Mouse (Mus musculus) hindbrain, embryonic 13.5 days (tissue): ENCODE results near the gene Myo10. TPM values are rescaled to one million over a fixed set of nuclear protein-coding genes. Genes with fewer than 3 reads are reported as not detected.
A peak's percentile ranks its signal among the peaks of the same experiment; 100 is the strongest.

Experiments used
- ATAC-seq: fragments of 200-750 bp; cut with Nextera tagmentation; 2 replicates; pipeline ENCODE4 v1.8.0; 2017; ENCODE audit warnings: moderate TSS enrichment; ENCODE audit not compliant: low FRiP score
- H3K27ac ChIP-seq: fragments of 300-500 bp; sonication (generic); 2 replicates; pipeline ENCODE4 v1.5.1; 2015; ENCODE audit warnings: inconsistent platforms, mild to moderate bottlenecking, moderate library complexity
- H3K27me3 ChIP-seq: fragments of 300-500 bp; sonication (generic); 2 replicates; pipeline ENCODE4 v1.6.1; 2015; ENCODE audit warnings: mild to moderate bottlenecking, inconsistent platforms
- H3K36me3 ChIP-seq: fragments of 300-500 bp; sonication (generic); 2 replicates; pipeline ENCODE4 v1.6.1; 2015; ENCODE audit warnings: mild to moderate bottlenecking, inconsistent platforms
- H3K4me1 ChIP-seq: fragments of 300-500 bp; sonication (generic); replicated peaks from 2 replicates; pipeline ENCODE4 v1.6.1; 2015; ENCODE audit warnings: inconsistent platforms
- H3K4me2 ChIP-seq: fragments of 300-500 bp; sonication (generic); 2 replicates; pipeline ENCODE4 v1.6.1; 2015; ENCODE audit warnings: inconsistent platforms, mild to moderate bottlenecking, moderate library complexity
- H3K4me3 ChIP-seq: fragments of 300-500 bp; sonication (generic); 2 replicates; pipeline ENCODE4 v1.5.1; 2015; ENCODE audit warnings: mild to moderate bottlenecking, inconsistent platforms
- H3K9ac ChIP-seq: fragments of 300-500 bp; sonication (generic); 2 replicates; pipeline ENCODE4 v1.6.1; 2015; ENCODE audit warnings: mild to moderate bottlenecking, inconsistent platforms
- H3K9me3 ChIP-seq: fragments of 300-500 bp; sonication (generic); 2 replicates; pipeline ENCODE4 v1.6.1; 2016; ENCODE audit warnings: inconsistent platforms
- WGBS: fragments of 180-500 bp; shearing (Covaris S2); methylation state at CpG from one replicate; pipeline ENCODE4 v1.1.7; 2015; 5-methylcytosine and 5-hydroxymethylcytosine counted together
- polyA plus RNA-seq: library from polyadenylated mRNA; unstranded; fragments of >200 nt; fragmentation: Nextera tagmentation; extraction: Ambion mirVana; gene quantifications from 2 replicates; pipeline ENCODE4 v1.2.1, GENCODE M21; 2015

The Myo10 gene
- polyA plus RNA-seq, 1 experiment from 2014 or later, result 26.6 TPM

GRCm38 (mm10) chr15:25788565-25788964 lies 166.2 kb downstream of the Myo10 start:
- no peak for ATAC-seq
- Histone ChIP-seq H3K27ac (peak overlapping the region; percentile 19; the same call in 1 of the 2 replicates), H3K4me1 (peaks cover 18% of the 10 kb centered on the region), H3K4me3 (no peak overlapping the region), H3K9ac (no peak overlapping the region), H3K4me2 (no peak overlapping the region), H3K27me3 (no peaks in the 10 kb centered on the region), H3K9me3 (no peaks in the 10 kb centered on the region), H3K36me3 (peaks cover 24% of the 10 kb centered on the region)
- WGBS, result 87% methylated on average over 7 of the region's 7 CpGs

GRCm38 (mm10) chr15:25789241-25789640 lies 166.9 kb downstream of the Myo10 start:
- H3K36me3 ChIP-seq, result peaks cover 26% of the 10 kb centered on the region
- H3K27ac ChIP-seq, result peak overlapping the region; percentile 19; the same call in 1 of the 2 replicates

GRCm38 (mm10) chr15:25791660-25792353 lies 169.5 kb downstream of the Myo10 start:
- 0 out of 2 replicates have a peak overlapping the region, but pooled peaks have one; percentile 12 for H3K27ac ChIP-seq
- H3K9ac ChIP-seq, result no peak overlapping the region
- peaks cover 18% of the 10 kb centered on the region for H3K4me1 ChIP-seq
- peak; percentile 25 for ATAC-seq
- H3K27me3 ChIP-seq, result no peaks in the 10 kb centered on the region
- no peaks in the 10 kb centered on the region for H3K9me3 ChIP-seq
- 75% methylated on average over 8 of the region's 8 CpGs for WGBS
- H3K36me3 ChIP-seq, result peaks cover 20% of the 10 kb centered on the region
- H3K4me3 ChIP-seq, result no peak overlapping the region
- no peak overlapping the region for H3K4me2 ChIP-seq

More at GRCm38 (mm10) chr15:25789241-25789640, 166.9 kb downstream of the Myo10 start:
- ATAC-seq, result no peak
- no peaks in the 10 kb centered on the region for H3K27me3 ChIP-seq
- no peak overlapping the region for H3K4me3 ChIP-seq
- no peak overlapping the region for H3K9ac ChIP-seq
- WGBS, result 80% methylated on average over 10 of the region's 10 CpGs
- H3K4me2 ChIP-seq, result no peak overlapping the region
- peaks cover 18% of the 10 kb centered on the region for H3K4me1 ChIP-seq
- H3K9me3 ChIP-seq, result no peaks in the 10 kb centered on the region

- Histone ChIP-seq H3K27me3 (no peaks in the 10 kb centered on the region), H3K4me1 (peaks cover 15% of the 10 kb centered on the region; the same call in 1 of the 2 replicates), H3K36me3 (peaks cover 29% of the 10 kb centered on the region), H3K9me3 (no peaks in the 10 kb centered on the region), H3K27ac (0 out of 2 replicates have a peak overlapping the region, but pooled peaks have one; percentile 1), H3K9ac (no peak overlapping the region), H3K4me2 (no peak overlapping the region), H3K4me3 (no peak overlapping the region)
- 77% methylated on average over 8 of the region's 8 CpGs for WGBS
- no peak for ATAC-seq
Measured at GRCm38 (mm10) chr15:25794123-25794522, 171.8 kb downstream of the Myo10 start.

- peaks cover 41% of the 10 kb centered on the region for H3K36me3 ChIP-seq
Measured at GRCm38 (mm10) chr15:25795496-25795895, 173.2 kb downstream of the Myo10 start.

GRCm38 (mm10) chr15:25796353-25796752 lies 174.0 kb downstream of the Myo10 start:
- H3K27ac ChIP-seq, result no peak overlapping the region
- no peaks in the 10 kb centered on the region for H3K9me3 ChIP-seq
- H3K4me1 ChIP-seq, result no peaks in the 10 kb centered on the region
- H3K4me2 ChIP-seq, result no peak overlapping the region
- no peaks in the 10 kb centered on the region for H3K27me3 ChIP-seq
- H3K36me3 ChIP-seq, result peaks cover 49% of the 10 kb centered on the region
- WGBS, result 59% methylated on average over 3 of the region's 3 CpGs
- H3K4me3 ChIP-seq, result no peak overlapping the region
- no peak overlapping the region for H3K9ac ChIP-seq
- ATAC-seq, result no peak

More at GRCm38 (mm10) chr15:25795496-25795895, 173.2 kb downstream of the Myo10 start:
- Histone ChIP-seq H3K4me3 (no peak overlapping the region), H3K27ac (no peak overlapping the region), H3K9ac (no peak overlapping the region), H3K4me1 (peaks cover 6% of the 10 kb centered on the region; the same call in 1 of the 2 replicates), H3K4me2 (no peak overlapping the region), H3K27me3 (no peaks in the 10 kb centered on the region), H3K9me3 (no peaks in the 10 kb centered on the region)
- 95% methylated on average over 9 of the region's 9 CpGs for WGBS
- ATAC-seq, result no peak

GRCm38 (mm10) chr15:25797179-25797578 lies 174.9 kb downstream of the Myo10 start:
- H3K36me3 ChIP-seq, result peaks cover 51% of the 10 kb centered on the region
- WGBS, result 90% methylated on average over 8 of the region's 8 CpGs
- H3K9ac ChIP-seq, result no peak overlapping the region
- no peak for ATAC-seq
- H3K4me3 ChIP-seq, result no peak overlapping the region
- H3K27ac ChIP-seq, result no peak overlapping the region
- H3K9me3 ChIP-seq, result no peaks in the 10 kb centered on the region
- no peak overlapping the region for H3K4me2 ChIP-seq
- H3K4me1 ChIP-seq, result no peaks in the 10 kb centered on the region
- no peaks in the 10 kb centered on the region for H3K27me3 ChIP-seq

GRCm38 (mm10) chr15:25797888-25798287 lies 175.6 kb downstream of the Myo10 start:
- ATAC-seq, result no peak
- Histone ChIP-seq H3K9ac (no peak overlapping the region), H3K4me2 (no peak overlapping the region), H3K9me3 (no peaks in the 10 kb centered on the region), H3K27ac (no peak overlapping the region), H3K36me3 (peaks cover 57% of the 10 kb centered on the region), H3K4me3 (no peak overlapping the region), H3K27me3 (no peaks in the 10 kb centered on the region), H3K4me1 (no peaks in the 10 kb centered on the region)
- WGBS, result 96% methylated on average over 1 of the region's 1 CpGs

GRCm38 (mm10) chr15:25801726-25802125 lies 179.4 kb downstream of the Myo10 start:
- no peaks in the 10 kb centered on the region for H3K9me3 ChIP-seq
- H3K36me3 ChIP-seq, result peaks cover 63% of the 10 kb centered on the region
- H3K27me3 ChIP-seq, result no peaks in the 10 kb centered on the region
- no peak overlapping the region for H3K4me3 ChIP-seq
- no peaks in the 10 kb centered on the region for H3K4me1 ChIP-seq
- no peak overlapping the region for H3K27ac ChIP-seq
- no peak for ATAC-seq
- 80% methylated on average over 5 of the region's 5 CpGs for WGBS
- no peak overlapping the region for H3K4me2 ChIP-seq
- H3K9ac ChIP-seq, result no peak overlapping the region

- H3K27ac ChIP-seq, result no peak overlapping the region
- H3K27me3 ChIP-seq, result no peaks in the 10 kb centered on the region
- no peaks in the 10 kb centered on the region for H3K4me1 ChIP-seq
- H3K4me2 ChIP-seq, result no peak overlapping the region
- H3K9me3 ChIP-seq, result no peaks in the 10 kb centered on the region
- H3K9ac ChIP-seq, result no peak overlapping the region
- WGBS, result 93% methylated on average over 8 of the region's 8 CpGs
- peaks cover 63% of the 10 kb centered on the region for H3K36me3 ChIP-seq
- ATAC-seq, result no peak
- H3K4me3 ChIP-seq, result no peak overlapping the region
Measured at GRCm38 (mm10) chr15:25802194-25802593, 179.9 kb downstream of the Myo10 start.

- Histone ChIP-seq H3K27me3 (no peaks in the 10 kb centered on the region), H3K4me1 (no peaks in the 10 kb centered on the region), H3K9me3 (no peaks in the 10 kb centered on the region), H3K27ac (no peak overlapping the region), H3K4me3 (no peak overlapping the region), H3K9ac (no peak overlapping the region), H3K36me3 (peaks cover 66% of the 10 kb centered on the region), H3K4me2 (no peak overlapping the region)
- no peak for ATAC-seq
- 85% methylated on average over 15 of the region's 15 CpGs for WGBS
Measured at GRCm38 (mm10) chr15:25803111-25803510, 180.8 kb downstream of the Myo10 start.

- no peak overlapping the region for H3K9ac ChIP-seq
- peaks cover 75% of the 10 kb centered on the region for H3K36me3 ChIP-seq
- H3K4me1 ChIP-seq, result no peaks in the 10 kb centered on the region
- no peak overlapping the region for H3K27ac ChIP-seq
- H3K4me2 ChIP-seq, result no peak overlapping the region
- no peak overlapping the region for H3K4me3 ChIP-seq
- ATAC-seq, result peak; percentile 53; the same call in 1 of the 2 replicates
- H3K27me3 ChIP-seq, result no peaks in the 10 kb centered on the region
- H3K9me3 ChIP-seq, result no peaks in the 10 kb centered on the region
- WGBS, result 84% methylated on average over 21 of the region's 21 CpGs
Measured at GRCm38 (mm10) chr15:25805336-25806110, 183.2 kb downstream of the Myo10 start.
